Mouse (Mus musculus) CH12.LX (cell line): Measurements from ENCODE around the gene Tcp11. TPM values are rescaled to one million over a fixed set of nuclear protein-coding genes. Genes with fewer than 3 reads are reported as not detected.

Experiments
- DNase-seq: peaks from one replicate; pipeline ENCODE4 v3.0.0-alpha.2; 2013; ENCODE audit errors: extremely low read depth
- H3K27ac ChIP-seq: 2 replicates; pipeline ENCODE4 v1.5.1; 2012; ENCODE audit warnings: low read depth, mild to moderate bottlenecking, control low read depth, moderate library complexity; ENCODE audit not compliant: insufficient read depth
- H3K27me3 ChIP-seq: replicated peaks from 2 replicates; pipeline ENCODE3; 2012; ENCODE audit warnings: inconsistent platforms
- H3K36me3 ChIP-seq, 2 experiments: replicated peaks in 1 of 2; 2 replicates each; pipeline versions ENCODE3 to v1.6.1; 2012; ENCODE audit warnings: inconsistent platforms in 1 of 2, low read length in 1 of 2, mild to moderate bottlenecking in 1 of 2, mixed read lengths in 1 of 2, moderate library complexity in 1 of 2; ENCODE audit not compliant: control insufficient read depth in 1 of 2, insufficient read depth in 1 of 2
- H3K4me1 ChIP-seq, 2 experiments: 2 replicates each; pipeline ENCODE4 v1.6.1; 2012; ENCODE audit warnings: inconsistent platforms in 1 of 2, moderate library complexity in 1 of 2; ENCODE audit not compliant: insufficient read depth in 2 of 2, control insufficient read depth in 1 of 2
- H3K4me2 ChIP-seq: 2 replicates; pipeline ENCODE4 v1.6.1; 2012; ENCODE audit warnings: low read depth, mild to moderate bottlenecking, control low read depth; ENCODE audit not compliant: poor library complexity, insufficient read depth, severe bottlenecking
- H3K4me3 ChIP-seq, 3 experiments: fragments of 150-350 bp in 1 of 3; sonication (generic) in 1 of 3; replicated peaks in 1 of 3; 2 replicates each; pipeline versions ENCODE3 to v1.5.1; 2011 to 2012; ENCODE audit warnings: low read depth in 2 of 3, low read length in 2 of 3, mild to moderate bottlenecking in 2 of 3, moderate library complexity in 2 of 3, control low read depth in 1 of 3, improper control_type of control experiment in 1 of 3, inconsistent platforms in 1 of 3, mixed read lengths in 1 of 3; ENCODE audit not compliant: poor library complexity in 1 of 3
- H3K79me2 ChIP-seq: replicated peaks from 2 replicates; pipeline ENCODE4 v1.6.1; 2012; ENCODE audit warnings: mild to moderate bottlenecking, moderate library complexity; ENCODE audit not compliant: control insufficient read depth, poor library complexity, insufficient read depth, severe bottlenecking; ENCODE audit errors: extremely low read depth
- H3K9ac ChIP-seq: 2 replicates; pipeline ENCODE4 v1.6.1; 2012; ENCODE audit warnings: low read depth, mild to moderate bottlenecking, control low read depth, moderate library complexity; ENCODE audit not compliant: insufficient read depth
- H3K9me3 ChIP-seq: replicated peaks from 2 replicates; pipeline ENCODE3; 2012; ENCODE audit warnings: low read length, inconsistent platforms, mixed read lengths
- BHLHE40 ChIP-seq: IDR thresholded peaks from 2 replicates; pipeline ENCODE4 v1.6.1; 2011; ENCODE audit warnings: mild to moderate bottlenecking, low read depth, low read length, improper control_type of control experiment
- CHD1 ChIP-seq: IDR thresholded peaks from 2 replicates; pipeline ENCODE4 v1.6.1; 2012; ENCODE audit warnings: low read depth, low read length, improper control_type of control experiment, inconsistent platforms
- CHD2 ChIP-seq: IDR thresholded peaks from 2 replicates; pipeline ENCODE4 v1.6.1; 2011; ENCODE audit warnings: low read length, improper control_type of control experiment
- CTCF ChIP-seq, 2 experiments: IDR thresholded peaks in 1 of 2; conservative IDR thresholded peaks in 1 of 2; 2 replicates each; pipeline ENCODE4 v1.5.1; 2011 to 2012; ENCODE audit warnings: low read depth in 2 of 2, low read length in 2 of 2, improper control_type of control experiment in 1 of 2, inconsistent platforms in 1 of 2, mild to moderate bottlenecking in 1 of 2, moderate library complexity in 1 of 2
- ELF1 ChIP-seq: IDR thresholded peaks from 2 replicates; pipeline ENCODE4 v1.6.1; 2014; ENCODE audit warnings: low read depth, mild to moderate bottlenecking, inconsistent platforms, low read length, improper control_type of control experiment
- EP300 ChIP-seq: IDR thresholded peaks from 2 replicates; pipeline ENCODE4 v1.6.1; 2011; ENCODE audit warnings: low read length, improper control_type of control experiment
- HCFC1 ChIP-seq: IDR thresholded peaks from 2 replicates; pipeline ENCODE4 v1.6.1; 2012; ENCODE audit warnings: low read depth, mild to moderate bottlenecking, inconsistent platforms, low read length, improper control_type of control experiment
- IRF4 ChIP-seq: IDR thresholded peaks from 2 replicates; pipeline ENCODE4 v1.6.1; 2014; ENCODE audit warnings: low read depth, mild to moderate bottlenecking, inconsistent platforms, low read length, improper control_type of control experiment
- JUND ChIP-seq: conservative IDR thresholded peaks from 2 replicates; pipeline ENCODE4 v1.6.1; 2011; ENCODE audit warnings: low read depth, low read length, improper control_type of control experiment
- MAFK ChIP-seq: IDR thresholded peaks from 2 replicates; pipeline ENCODE4 v1.6.1; 2011; ENCODE audit warnings: low read length, improper control_type of control experiment; ENCODE audit not compliant: insufficient replicate concordance
- MAZ ChIP-seq: IDR thresholded peaks from 2 replicates; pipeline ENCODE4 v1.6.1; 2012; ENCODE audit warnings: low read depth, mild to moderate bottlenecking, inconsistent platforms, low read length, improper control_type of control experiment, moderate library complexity
- NRF1 ChIP-seq: IDR thresholded peaks from 2 replicates; pipeline ENCODE4 v1.6.1; 2014; ENCODE audit warnings: low read depth, mild to moderate bottlenecking, inconsistent platforms, low read length, improper control_type of control experiment, moderate library complexity
- PAX5 ChIP-seq: IDR thresholded peaks from 2 replicates; pipeline ENCODE4 v1.6.1; 2012; ENCODE audit warnings: low read length, inconsistent platforms, mixed read lengths
- POLR2A ChIP-seq: IDR thresholded peaks from 2 replicates; pipeline ENCODE4 v1.6.1; 2011; ENCODE audit warnings: low read depth, mild to moderate bottlenecking, improper control_type of control experiment, low read length
- POLR2AphosphoS2 ChIP-seq: IDR thresholded peaks from 2 replicates; pipeline ENCODE4 v1.6.1; 2011; ENCODE audit warnings: low read depth, low read length, improper control_type of control experiment
- RAD21 ChIP-seq: IDR thresholded peaks from 2 replicates; pipeline ENCODE4 v1.6.1; 2011; ENCODE audit warnings: low read depth, mild to moderate bottlenecking, low read length, improper control_type of control experiment, moderate library complexity
- RCOR1 ChIP-seq: conservative IDR thresholded peaks from 2 replicates; pipeline ENCODE4 v1.6.1; 2012; ENCODE audit warnings: low read depth, mild to moderate bottlenecking, inconsistent platforms, low read length, improper control_type of control experiment
- SIN3A ChIP-seq: IDR thresholded peaks from 2 replicates; pipeline ENCODE4 v1.6.1; 2012; ENCODE audit warnings: low read length, improper control_type of control experiment, inconsistent platforms
- TCF12 ChIP-seq: IDR thresholded peaks from 2 replicates; pipeline ENCODE4 v1.6.1; 2014; ENCODE audit warnings: low read depth, mild to moderate bottlenecking, inconsistent platforms, low read length, improper control_type of control experiment
- ZMIZ1 ChIP-seq: IDR thresholded peaks from 2 replicates; pipeline ENCODE4 v1.6.1; 2012; ENCODE audit warnings: low read depth, mild to moderate bottlenecking, inconsistent platforms, low read length, improper control_type of control experiment
- ZNF384 ChIP-seq: IDR thresholded peaks from 2 replicates; pipeline ENCODE4 v1.6.1; 2012; ENCODE audit warnings: low read depth, low read length, improper control_type of control experiment, inconsistent platforms
- dilution Hi-C: fragments of 300-500 bp; cut with MboI; formaldehyde crosslinking; loops from 2 replicates; pipeline ENCODE4 v1.14.3; 2020; ENCODE audit warnings: low sequenced_read_pairs; ENCODE audit not compliant: extremely low pct_unique_long_range_greater_than_20kb, extremely low pct_ligation_motif_present
- in situ Hi-C: fragments of 300-500 bp; cut with MboI; formaldehyde crosslinking; loops from 3 replicates; pipeline ENCODE4 v1.14.3; 2019; ENCODE audit warnings: low sequenced_read_pairs, low pct_ligation_motif_present, low pct_unique_long_range_greater_than_20kb, mixed read lengths
- polyA plus RNA-seq: library from polyadenylated mRNA; unstranded; fragments of >175 nt; gene quantifications from 2 replicates; pipeline ENCODE4 v1.2.1, GENCODE M21; 2012; ENCODE audit warnings: low read depth; ENCODE audit not compliant: insufficient read length
- total RNA-seq, 2 experiments: library from RNA; depleted of rRNA; stranded (reverse); fragments of 300-350 nt in 1 of 2; fragments of >200 nt in 1 of 2; gene quantifications; 2 replicates each; pipeline ENCODE4 v1.2.3; 2012 to 2014

Tcp11 gene
- total and polyA plus RNA-seq, 3 experiments = not detected

DNA sequence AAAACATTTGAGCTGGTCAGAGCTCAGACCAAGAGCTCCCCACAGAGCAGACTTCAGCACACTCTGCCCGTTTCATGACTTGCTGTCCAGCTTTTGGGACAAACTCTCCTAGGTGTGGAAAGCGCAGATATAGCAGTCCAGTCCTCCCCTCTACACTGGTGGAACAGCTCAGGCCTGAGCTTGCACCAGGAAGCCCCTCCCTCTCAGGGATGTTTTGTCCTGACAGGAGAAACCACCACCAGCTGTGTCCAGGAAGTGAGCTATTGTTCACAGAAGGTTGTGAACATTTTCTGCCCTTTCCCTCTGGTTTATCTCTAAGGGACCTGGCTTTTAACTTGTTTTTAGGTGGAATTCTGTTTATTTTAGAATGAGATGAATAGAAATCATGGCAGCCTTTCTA, 51.1 kb downstream of the Tcp11 start:
- Histone ChIP-seq H3K79me2 (no peaks in the 10 kb centered on the region), H3K4me2 (no peak overlapping the region), H3K4me3 (no peak overlapping the region), H3K36me3 (peaks cover 0 to 26% of the 10 kb centered on the region in 2 experiments), H3K4me1 (no peaks in the 10 kb centered on the region), H3K9ac (no peak overlapping the region), H3K27me3 (no peaks in the 10 kb centered on the region), H3K27ac (no peak overlapping the region), H3K9me3 (no peaks in the 10 kb centered on the region)
- no peak for DNase-seq
- dilution Hi-C loops (no loop called here), in situ Hi-C loops (no loop called here)
- no peak for TF ChIP-seq RCOR1
- no peak for TF ChIP-seq MAZ
- no peak for TF ChIP-seq ZMIZ1
- no peak for TF ChIP-seq CHD1
- no peak for TF ChIP-seq TCF12
- TF ChIP-seq SIN3A = no peak
- TF ChIP-seq CTCF (conservative IDR thresholded peaks at IDR 0.05 in 1 of 2, IDR thresholded peaks at IDR 0.05 in 1 of 2; ENCODE audit: low read depth in 2 of 2, low read length in 2 of 2) = no peak
- no peak for TF ChIP-seq ZNF384
- TF ChIP-seq POLR2AphosphoS2 = no peak
- TF ChIP-seq EP300 = no peak
- TF ChIP-seq RAD21 = no peak
- TF ChIP-seq BHLHE40 = no peak
- TF ChIP-seq CHD2 = no peak
- no peak for TF ChIP-seq NRF1
- TF ChIP-seq HCFC1 = no peak
- no peak for TF ChIP-seq MAFK
- TF ChIP-seq IRF4 = no peak
- TF ChIP-seq PAX5 = no peak

DNA sequence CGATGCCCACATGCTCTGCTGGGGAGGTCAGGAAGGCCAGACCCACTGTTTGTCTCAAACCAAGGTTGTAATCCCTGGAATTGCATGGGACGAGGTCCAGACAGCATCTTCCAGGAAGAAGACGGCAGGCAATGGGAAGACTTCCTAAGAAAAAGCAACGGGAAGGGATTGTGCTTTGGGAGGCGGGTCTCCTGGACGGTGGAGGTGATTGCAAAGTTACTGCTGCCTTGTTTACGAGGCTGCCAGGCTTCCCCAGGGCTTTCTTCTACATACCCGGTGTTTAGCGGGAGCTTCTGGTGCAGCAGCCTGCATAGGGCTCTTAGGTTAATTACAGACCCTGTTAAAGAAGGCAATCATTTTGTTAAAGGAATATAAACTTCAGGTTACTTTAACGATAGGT, 52.2 kb downstream of the Tcp11 start:
- Histone ChIP-seq H3K4me3 (no peak overlapping the region), H3K27me3 (no peaks in the 10 kb centered on the region), H3K4me2 (no peak overlapping the region), H3K27ac (no peak overlapping the region), H3K9me3 (no peaks in the 10 kb centered on the region), H3K79me2 (no peaks in the 10 kb centered on the region), H3K9ac (no peak overlapping the region), H3K4me1 (no peaks in the 10 kb centered on the region), H3K36me3 (peaks cover 0 to 30% of the 10 kb centered on the region in 2 experiments)
- in situ Hi-C loops = no loop called here
- DNase-seq = no peak
- dilution Hi-C loops = no loop called here
- TF ChIP-seq POLR2A = no peak
- TF ChIP-seq JUND = no peak
- TF ChIP-seq ELF1 = no peak
